Mouse (Mus musculus): Measurements from ENCODE around the gene Eif5a. TPM values are rescaled to one million over a fixed set of nuclear protein-coding genes. Genes with fewer than 3 reads are reported as not detected.

Gene Eif5a
- polyA plus RNA-seq (2016; fragmentation: Nextera tagmentation; extraction: Ambion mirVana), result 2,970 and 2,997 TPM in 2 replicates

DNA sequence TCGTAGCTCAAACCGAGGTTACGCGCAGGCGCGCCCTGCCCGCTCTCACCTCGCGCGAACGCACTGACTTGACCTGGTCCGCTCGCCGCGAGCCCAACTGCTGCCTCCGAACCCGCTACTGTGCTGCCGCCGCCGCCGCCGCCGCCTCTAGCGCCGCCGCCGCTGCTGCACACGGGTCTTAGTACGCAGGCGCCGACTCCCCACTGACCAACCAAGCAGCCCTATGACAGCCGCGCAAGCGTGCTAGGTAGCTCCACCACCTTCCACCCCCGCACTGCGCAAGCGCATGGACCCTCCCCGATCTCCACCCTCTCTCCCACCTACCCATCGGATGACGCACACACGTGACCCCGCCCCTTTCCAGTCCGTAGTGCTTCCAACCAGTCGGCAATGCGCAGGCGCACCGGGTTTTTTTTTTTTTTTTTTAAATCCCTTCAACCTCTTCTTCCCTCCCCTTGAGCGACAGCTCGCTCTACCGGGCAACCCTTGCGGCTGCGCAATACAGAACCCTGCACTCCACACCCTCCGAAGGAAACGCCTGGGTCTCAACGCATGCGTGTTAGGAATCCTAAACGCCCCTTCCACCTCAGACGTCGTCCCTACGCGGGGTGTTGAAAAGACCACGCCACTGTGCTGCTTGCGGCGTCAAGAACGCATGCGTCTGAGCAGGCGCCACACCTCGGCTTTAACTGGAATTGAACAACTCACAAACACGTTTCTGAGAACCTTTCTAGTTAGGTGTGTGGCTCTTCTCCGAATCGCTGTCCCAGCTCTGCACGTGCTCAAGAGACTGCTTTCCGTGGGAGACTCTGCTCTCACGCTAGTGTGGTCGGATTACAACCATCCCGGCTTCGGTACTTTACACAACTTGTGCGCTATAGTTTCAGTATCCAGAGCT lies at the start of gene Eif5a:
TSS of gene Eif5a (minus strand) at position 845 of the 898 bp plus-strand sequence.
- Histone ChIP-seq H3K9me3 (no peaks in the 10 kb centered on the region), H3K27ac (peak within 1 kb of the TSS; percentile 99), H3K4me1 (peaks cover 44% of the 10 kb centered on the region), H3K27me3 (ENCODE audit: poor library complexity, severe bottlenecking) (no peaks in the 10 kb centered on the region), H3K36me3 (replicated peaks) (peaks cover 35% of the 10 kb centered on the region), H3K4me3 (peak within 1 kb of the TSS; percentile 99)
- DNase-seq (ENCODE audit: extremely low spot score, low spot score), result peak; percentile 100
- under 1% methylated on average over 78 of the region's 78 CpGs for WGBS

GRCm38 (mm10) chr11:69970775-69971174 lies 49.0 kb upstream of the Eif5a start:
- DNase-seq (ENCODE audit: extremely low spot score, low spot score), result no peak
- Histone ChIP-seq H3K36me3 (replicated peaks) (peaks cover 81% of the 10 kb centered on the region), H3K27me3 (ENCODE audit: poor library complexity, severe bottlenecking) (peaks cover 27% of the 10 kb centered on the region), H3K4me1 (peaks cover 12% of the 10 kb centered on the region), H3K4me3 (no peak overlapping the region), H3K9me3 (no peaks in the 10 kb centered on the region), H3K27ac (no peak overlapping the region)
- WGBS, result 95% methylated on average over 3 of the region's 3 CpGs

DNA sequence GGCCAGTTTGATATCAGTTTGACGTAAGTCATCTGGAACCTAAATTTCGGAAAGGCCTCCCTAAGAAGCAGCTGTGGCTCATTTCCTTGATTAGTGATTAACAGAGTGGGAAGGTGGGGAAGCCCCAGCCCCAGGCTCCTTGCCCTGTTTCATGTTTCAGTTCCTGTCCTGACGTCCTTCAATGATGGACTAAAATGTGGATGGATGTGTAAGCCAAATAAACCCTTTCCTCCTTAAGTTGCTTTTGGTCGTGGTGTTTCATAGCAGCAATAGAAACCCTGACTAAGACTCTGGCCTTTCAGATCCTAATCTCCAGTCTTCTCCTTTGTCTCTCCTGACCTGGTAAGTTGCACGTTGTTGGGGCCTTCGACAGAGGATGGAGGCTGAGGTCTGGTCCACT lies 48.5 kb upstream of the Eif5a start:
- peaks cover 75% of the 10 kb centered on the region for H3K36me3 ChIP-seq (replicated peaks)

GRCm38 (mm10) chr11:69968793-69969192 lies 47.0 kb upstream of the Eif5a start:
- DNase-seq (ENCODE audit: extremely low spot score, low spot score), result no peak
- no peaks in the 10 kb centered on the region for H3K9me3 ChIP-seq
- peaks cover 61% of the 10 kb centered on the region for H3K36me3 ChIP-seq (replicated peaks)
- H3K27ac ChIP-seq, result no peak overlapping the region
- peaks cover 21% of the 10 kb centered on the region for H3K4me1 ChIP-seq
- 93% methylated on average over 4 of the region's 4 CpGs for WGBS
- H3K27me3 ChIP-seq (ENCODE audit: poor library complexity, severe bottlenecking), result peaks cover 47% of the 10 kb centered on the region
- no peak overlapping the region for H3K4me3 ChIP-seq

More for the DNA sequence above, 48.5 kb upstream of the Eif5a start:
- Histone ChIP-seq H3K27ac (no peak overlapping the region), H3K27me3 (ENCODE audit: poor library complexity, severe bottlenecking) (peaks cover 32% of the 10 kb centered on the region), H3K9me3 (no peaks in the 10 kb centered on the region), H3K4me1 (peaks cover 16% of the 10 kb centered on the region), H3K4me3 (no peak overlapping the region)
- 89% methylated on average over 6 of the region's 6 CpGs for WGBS
- DNase-seq (ENCODE audit: extremely low spot score, low spot score), result no peak

- H3K4me3 ChIP-seq, result peak overlapping the region; percentile 48
- no peak for DNase-seq (ENCODE audit: extremely low spot score, low spot score)
- peaks cover 43% of the 10 kb centered on the region for H3K36me3 ChIP-seq (replicated peaks)
- peaks cover 21% of the 10 kb centered on the region for H3K4me1 ChIP-seq
- H3K27me3 ChIP-seq (ENCODE audit: poor library complexity, severe bottlenecking), result peaks cover 65% of the 10 kb centered on the region
- peak overlapping the region; percentile 74 for H3K27ac ChIP-seq
- no peaks in the 10 kb centered on the region for H3K9me3 ChIP-seq
- 42% methylated on average over 17 of the region's 17 CpGs for WGBS
Observed at GRCm38 (mm10) chr11:69966860-69967517, 45.2 kb upstream of the Eif5a start.

GRCm38 (mm10) chr11:69966006-69966859 lies 44.5 kb upstream of the Eif5a start:
- no peaks in the 10 kb centered on the region for H3K9me3 ChIP-seq
- H3K36me3 ChIP-seq (replicated peaks), result peaks cover 35% of the 10 kb centered on the region
- peak; percentile 32 for DNase-seq (ENCODE audit: extremely low spot score, low spot score)
- H3K4me3 ChIP-seq, result peak overlapping the region; percentile 48
- WGBS, result 2% methylated on average over 59 of the region's 59 CpGs
- H3K27me3 ChIP-seq (ENCODE audit: poor library complexity, severe bottlenecking), result peaks cover 72% of the 10 kb centered on the region
- peaks cover 21% of the 10 kb centered on the region for H3K4me1 ChIP-seq
- H3K27ac ChIP-seq, result peak overlapping the region; percentile 74

- 2% methylated on average over 49 of the region's 49 CpGs for WGBS
- Histone ChIP-seq H3K36me3 (replicated peaks) (peaks cover 31% of the 10 kb centered on the region), H3K4me1 (peaks cover 21% of the 10 kb centered on the region), H3K4me3 (peak overlapping the region; percentile 48), H3K27ac (peak overlapping the region; percentile 74; the same call in 1 of the 2 replicates), H3K27me3 (ENCODE audit: poor library complexity, severe bottlenecking) (peaks cover 80% of the 10 kb centered on the region), H3K9me3 (no peaks in the 10 kb centered on the region)
- DNase-seq (ENCODE audit: extremely low spot score, low spot score), result no peak
Observed at GRCm38 (mm10) chr11:69965271-69966005, 43.7 kb upstream of the Eif5a start.

DNA sequence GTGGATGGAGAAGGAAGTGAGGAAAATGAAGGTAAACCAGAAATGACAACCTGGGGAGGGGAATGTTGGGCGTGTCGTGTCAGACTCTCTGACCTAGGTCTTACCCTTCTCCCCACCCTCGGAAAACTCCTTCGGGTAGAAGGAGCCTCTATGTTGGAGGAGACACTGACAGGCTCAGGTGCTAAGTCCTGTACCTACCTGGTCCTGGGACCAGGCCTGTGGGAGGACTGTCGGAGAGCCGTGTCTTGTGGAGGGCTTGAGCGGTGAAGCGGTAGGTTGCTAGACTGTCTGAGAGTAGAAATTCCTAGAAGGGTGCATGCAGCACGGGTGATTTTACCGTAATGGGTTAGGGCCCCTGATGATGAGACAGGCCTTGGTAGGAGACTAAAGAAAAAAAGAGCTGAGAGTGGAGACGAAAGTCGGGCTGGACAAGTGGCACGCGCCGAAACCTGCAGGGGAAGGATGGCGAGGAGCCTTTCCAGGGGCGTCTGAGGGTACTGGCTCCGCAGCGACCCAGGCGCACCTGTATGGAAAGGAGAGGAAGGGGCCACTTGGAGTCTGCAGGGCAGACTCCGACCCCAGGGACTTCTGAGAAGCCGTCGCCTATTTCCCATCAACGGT lies 43.0 kb upstream of the Eif5a start, which contains the start of gene Cldn7:
TSS of gene Cldn7 (plus strand) at position 130 of the 621 bp plus-strand sequence.
- no peaks in the 10 kb centered on the region for H3K9me3 ChIP-seq
- H3K36me3 ChIP-seq (replicated peaks), result peaks cover 24% of the 10 kb centered on the region
- WGBS, result 8% methylated on average over 24 of the region's 24 CpGs
- H3K27ac ChIP-seq, result no peak within 1 kb of the TSS
- peaks cover 80% of the 10 kb centered on the region for H3K27me3 ChIP-seq (ENCODE audit: poor library complexity, severe bottlenecking)
- peak within 1 kb of the TSS; percentile 48 for H3K4me3 ChIP-seq
- H3K4me1 ChIP-seq, result peaks cover 21% of the 10 kb centered on the region
- DNase-seq (ENCODE audit: extremely low spot score, low spot score), result no peak

- WGBS, result 56% methylated on average over 5 of the region's 5 CpGs
- peaks cover 19% of the 10 kb centered on the region for H3K4me1 ChIP-seq
- no peak overlapping the region for H3K4me3 ChIP-seq
- DNase-seq (ENCODE audit: extremely low spot score, low spot score), result no peak
- H3K27me3 ChIP-seq (ENCODE audit: poor library complexity, severe bottlenecking), result peaks cover 64% of the 10 kb centered on the region
- no peaks in the 10 kb centered on the region for H3K36me3 ChIP-seq (replicated peaks)
- H3K9me3 ChIP-seq, result no peaks in the 10 kb centered on the region
- H3K27ac ChIP-seq, result no peak overlapping the region
Observed at GRCm38 (mm10) chr11:69961841-69962240, 40.1 kb upstream of the Eif5a start.

DNA sequence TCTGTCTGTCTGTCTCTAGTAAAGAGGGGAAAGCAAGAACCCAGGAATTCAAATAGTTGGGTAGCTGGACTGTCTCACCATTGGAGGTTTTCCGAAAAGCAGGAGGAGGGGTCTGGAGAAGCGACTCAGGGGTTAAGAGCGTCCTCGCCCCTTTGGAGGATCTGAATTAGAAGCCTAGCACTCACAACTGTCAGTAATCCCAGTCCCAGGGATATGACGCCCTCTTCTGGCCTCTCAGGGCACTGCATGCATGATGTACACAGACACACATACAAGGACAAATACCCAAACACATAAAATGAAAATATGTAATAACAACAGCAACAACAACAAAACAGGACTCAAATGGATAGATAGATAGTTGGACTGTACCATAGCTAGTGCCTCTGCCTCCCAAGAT lies 38.9 kb upstream of the Eif5a start:
- Histone ChIP-seq H3K4me3 (no peak overlapping the region; the same call in 1 of the 2 replicates), H3K27ac (no peak overlapping the region), H3K9me3 (no peaks in the 10 kb centered on the region), H3K36me3 (replicated peaks) (no peaks in the 10 kb centered on the region), H3K27me3 (ENCODE audit: poor library complexity, severe bottlenecking) (peaks cover 52% of the 10 kb centered on the region), H3K4me1 (peaks cover 8% of the 10 kb centered on the region)
- no peak for DNase-seq (ENCODE audit: extremely low spot score, low spot score)
- 26% methylated on average over 5 of the region's 5 CpGs for WGBS

DNA sequence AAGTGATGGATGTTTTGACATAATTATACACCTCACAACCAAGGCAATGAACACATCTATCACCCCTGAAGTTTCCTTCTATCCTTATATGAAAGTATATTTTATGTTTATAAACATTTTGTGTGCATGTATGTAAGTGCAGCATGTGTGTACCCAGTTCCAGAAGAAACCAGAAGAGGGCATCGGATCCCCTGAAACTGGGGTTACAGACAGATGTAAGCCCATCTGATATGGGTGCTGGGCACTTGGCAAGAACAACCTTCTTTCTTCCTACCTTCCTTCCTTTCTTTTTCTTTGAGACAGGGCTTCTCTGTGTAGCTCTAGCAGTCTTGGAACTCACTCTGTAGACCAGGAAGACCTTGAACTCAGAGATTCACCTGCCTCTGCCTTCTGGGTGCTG lies 34.5 kb upstream of the Eif5a start:
- no peak overlapping the region for H3K27ac ChIP-seq
- no peaks in the 10 kb centered on the region for H3K36me3 ChIP-seq (replicated peaks)
- 0 out of 2 replicates have a peak, but pooled peaks cover 13% of the 10 kb centered on the region for H3K27me3 ChIP-seq (ENCODE audit: poor library complexity, severe bottlenecking)
- DNase-seq (ENCODE audit: extremely low spot score, low spot score), result no peak
- H3K4me1 ChIP-seq, result no peaks in the 10 kb centered on the region
- no peak overlapping the region for H3K4me3 ChIP-seq
- 63% methylated on average over 1 of the region's 1 CpGs for WGBS
- no peaks in the 10 kb centered on the region for H3K9me3 ChIP-seq

Measured in forebrain, embryonic 10.5 days (tissue).